ENCODE assay signal across 9 mouse cellular contexts in the genomic region with DNA sequence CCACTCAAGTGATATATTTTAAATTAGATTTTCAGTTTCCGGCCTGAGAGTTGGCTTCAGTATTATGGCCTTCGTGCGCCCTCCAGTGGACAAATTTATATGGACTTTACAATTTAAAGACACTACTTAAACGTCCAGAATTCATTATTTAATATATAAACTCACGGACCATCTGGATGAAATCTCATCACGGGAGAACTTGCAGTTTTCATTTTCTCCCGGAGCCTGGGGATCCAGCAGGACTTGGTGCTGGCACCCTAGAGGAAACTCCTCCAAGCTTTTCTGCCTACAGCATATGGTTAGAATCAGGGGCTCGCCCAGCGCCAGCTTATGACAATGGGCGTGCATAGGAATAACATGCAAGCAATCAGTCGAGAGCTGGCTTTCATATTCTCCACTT.
DNase-seq lines count a peak whose midpoint lies in the region; ATAC-seq and TF ChIP-seq lines count a peak whose summit lies in the region.
"Had no signal": no experiment of that assay in that cellular context is flagged by ENCODE, and none has a peak within 500 bp of the region (broad histone marks: within the 10 kb centered on the region; RNA-seq: fewer than 3 reads in every experiment).

No protein-coding gene starts in this region.

- peak; percentile 25; the same call in 1 of the 2 replicates for TF ChIP-seq CTCF in cortical plate, adult 2 months (IDR thresholded peaks at IDR 0.05; ENCODE audit: extremely low read depth, insufficient read depth, low read length)
- peak; percentile 21; the same call in 1 of the 2 replicates for TF ChIP-seq CTCF in small intestine, adult 2 months (IDR thresholded peaks at IDR 0.05; ENCODE audit: extremely low read depth, insufficient read length, insufficient replicate concordance, low read depth, low read length)

- no peak for TF ChIP-seq POLR2A in cortical plate, adult 2 months (IDR thresholded peaks at IDR 0.05; ENCODE audit: extremely low read depth, insufficient read depth, low read length)
- TF ChIP-seq POLR2A in small intestine, adult 2 months (IDR thresholded peaks at IDR 0.05; ENCODE audit: low read depth, low read length): no peak

- ATAC-seq in lung, embryonic 16.5 days (ENCODE audit: low read depth): peak; percentile 41
- no peak for ATAC-seq in heart, embryonic 16.5 days (replicated peaks; ENCODE audit: extremely low read depth, insufficient read depth, low FRiP score)
- peak; percentile 86 for ATAC-seq in megakaryocyte progenitor cell, adult 5-6 weeks (replicated peaks; ENCODE audit: poor library complexity)

- 0 out of 2 replicates have a peak overlapping the region, but pooled peaks have one; percentile 8 for H3K9ac ChIP-seq in lung, embryonic 16.5 days (ENCODE audit: low read length)
- no peak overlapping the region for H3K9ac ChIP-seq in heart, embryonic 16.5 days (ENCODE audit: low read length)

- H3K4me3 ChIP-seq in lung, embryonic 16.5 days (ENCODE audit: low read length): 0 out of 2 replicates have a peak overlapping the region, but pooled peaks have one; percentile 14
- H3K4me3 ChIP-seq in cortical plate, adult 2 months (ENCODE audit: insufficient read depth, low read length): no peak overlapping the region
- H3K4me3 ChIP-seq in heart, embryonic 16.5 days (ENCODE audit: low read length): no peak overlapping the region
- H3K4me3 ChIP-seq in small intestine, adult 2 months (ENCODE audit: low read depth, low read length): no peak overlapping the region
- H3K4me3 ChIP-seq: erythroblast, embryonic 14.5 days had no signal

- H3K27me3 ChIP-seq in lung, embryonic 16.5 days (ENCODE audit: control insufficient read depth, insufficient read depth, low read depth, low read length): no peaks in the 10 kb centered on the region
- H3K27me3 ChIP-seq in heart, embryonic 16.5 days (ENCODE audit: control insufficient read depth, insufficient read depth, low read length): no peaks in the 10 kb centered on the region
- H3K27me3 ChIP-seq in small intestine, adult 2 months (ENCODE audit: control insufficient read depth, insufficient read depth, low read length): no peaks in the 10 kb centered on the region

- H3K4me1 ChIP-seq in lung, embryonic 16.5 days (replicated peaks; ENCODE audit: control insufficient read depth, insufficient read depth, low read length): no peaks in the 10 kb centered on the region
- no peaks in the 10 kb centered on the region; the same call in 1 of the 2 replicates for H3K4me1 ChIP-seq in cortical plate, adult 2 months (ENCODE audit: control insufficient read depth, insufficient read depth, low read length)
- H3K4me1 ChIP-seq in heart, embryonic 16.5 days (ENCODE audit: control insufficient read depth, insufficient read depth, low read length): no peaks in the 10 kb centered on the region
- no peaks in the 10 kb centered on the region for H3K4me1 ChIP-seq in small intestine, adult 2 months (ENCODE audit: control insufficient read depth, insufficient read depth, insufficient read length, low read length)

- no peak overlapping the region for H3K27ac ChIP-seq in lung, embryonic 16.5 days (ENCODE audit: low read length)
- H3K27ac ChIP-seq in cortical plate, adult 2 months (ENCODE audit: insufficient read depth, low read length): no peak overlapping the region
- H3K27ac ChIP-seq in heart, embryonic 16.5 days (ENCODE audit: low read length): no peak overlapping the region
- H3K27ac ChIP-seq in small intestine, adult 2 months (ENCODE audit: insufficient read depth, low read depth, low read length): no peak overlapping the region

- 22% methylated on average over 11 of the region's 11 CpGs for WGBS in lung, embryonic 16.5 days
- 30% methylated on average over 11 of the region's 11 CpGs for WGBS in heart, embryonic 16.5 days
- 32% methylated on average over 11 of the region's 11 CpGs for WGBS in small intestine, adult 2 months

- no peak for DNase-seq in lung, postnatal 25 days (ENCODE audit: low spot score)
- DNase-seq in layer of hippocampus, adult 11-12 months (ENCODE audit: low spot score): peak; percentile 38
- no peak for DNase-seq in thymus, postnatal 14 days

- H3K4me2 ChIP-seq in lung, embryonic 16.5 days (ENCODE audit: low read depth, low read length): peak overlapping the region; percentile 54
- H3K4me2 ChIP-seq in heart, embryonic 16.5 days (ENCODE audit: low read depth, low read length): peak overlapping the region; percentile 44

- H3K9me3 ChIP-seq in lung, embryonic 16.5 days (ENCODE audit: control insufficient read depth, low read length): no peaks in the 10 kb centered on the region
- no peaks in the 10 kb centered on the region for H3K9me3 ChIP-seq in heart, embryonic 16.5 days (replicated peaks; ENCODE audit: control insufficient read depth, low read length)

- H3K36me3 ChIP-seq in lung, embryonic 16.5 days (ENCODE audit: control insufficient read depth, insufficient read depth, low read length): no peaks in the 10 kb centered on the region
- H3K36me3 ChIP-seq in heart, embryonic 16.5 days (ENCODE audit: control insufficient read depth, insufficient read depth): no peaks in the 10 kb centered on the region
- H3K36me3 ChIP-seq in small intestine, adult 2 months (ENCODE audit: control insufficient read depth, insufficient read depth, low read length): no peaks in the 10 kb centered on the region
